Mouse (Mus musculus) hindbrain, embryonic 16.5 days (tissue): Measurements from ENCODE around the gene Trim25. TPM values are rescaled to one million over a fixed set of nuclear protein-coding genes. Genes with fewer than 3 reads are reported as not detected.

Source experiments
- ATAC-seq: fragments of 200-750 bp; cut with Nextera tagmentation; 2 replicates; pipeline ENCODE4 v1.8.0; 2017; ENCODE audit warnings: moderate TSS enrichment, moderate library complexity
- H3K27ac ChIP-seq: fragments of 300-500 bp; sonication (generic); 2 replicates; pipeline ENCODE4 v1.5.1; 2014; ENCODE audit warnings: low read depth, mild to moderate bottlenecking, control low read depth, low read length, moderate library complexity
- H3K27me3 ChIP-seq: fragments of 300-500 bp; sonication (generic); replicated peaks from 2 replicates; pipeline ENCODE4 v1.6.1; 2014; ENCODE audit warnings: low read length; ENCODE audit not compliant: control insufficient read depth, insufficient read depth
- H3K36me3 ChIP-seq: fragments of 300-500 bp; sonication (generic); 2 replicates; pipeline ENCODE4 v1.6.1; 2014; ENCODE audit warnings: mild to moderate bottlenecking, low read length, moderate library complexity, mixed read lengths; ENCODE audit not compliant: control insufficient read depth, insufficient read depth
- H3K4me1 ChIP-seq: fragments of 300-500 bp; sonication (generic); 2 replicates; pipeline ENCODE4 v1.6.1; 2014; ENCODE audit warnings: low read depth, low read length; ENCODE audit not compliant: control insufficient read depth, insufficient read depth
- H3K4me2 ChIP-seq: fragments of 300-500 bp; sonication (generic); 2 replicates; pipeline ENCODE4 v1.6.1; 2014; ENCODE audit warnings: mild to moderate bottlenecking, low read length, control low read depth, moderate library complexity
- H3K4me3 ChIP-seq: fragments of 300-500 bp; sonication (generic); 2 replicates; pipeline ENCODE4 v1.5.1; 2014; ENCODE audit warnings: mild to moderate bottlenecking, low read length, control low read depth, moderate library complexity
- H3K9ac ChIP-seq: fragments of 300-500 bp; sonication (generic); 2 replicates; pipeline ENCODE4 v1.6.1; 2014; ENCODE audit warnings: low read depth, mild to moderate bottlenecking, control low read depth, low read length, moderate library complexity
- H3K9me3 ChIP-seq: fragments of 300-500 bp; sonication (generic); 2 replicates; pipeline ENCODE4 v1.6.1; 2014; ENCODE audit warnings: mild to moderate bottlenecking, low read length, moderate library complexity; ENCODE audit not compliant: control insufficient read depth
- WGBS: fragments of 180-500 bp; shearing (Covaris S2); extraction: QIAGEN DNeasy Blood & Tissue Kit; methylation state at CpG from one replicate; pipeline ENCODE4 v1.1.7; 2014; 5-methylcytosine and 5-hydroxymethylcytosine counted together
- polyA plus RNA-seq: library from polyadenylated mRNA; unstranded; fragments of >200 nt; fragmentation: Nextera tagmentation; extraction: Ambion mirVana; gene quantifications from 2 replicates; pipeline ENCODE4 v1.2.1, GENCODE M21; 2015

Gene Trim25
- polyA plus RNA-seq, 1 experiment from 2014 or later = 5.4 TPM

DNA sequence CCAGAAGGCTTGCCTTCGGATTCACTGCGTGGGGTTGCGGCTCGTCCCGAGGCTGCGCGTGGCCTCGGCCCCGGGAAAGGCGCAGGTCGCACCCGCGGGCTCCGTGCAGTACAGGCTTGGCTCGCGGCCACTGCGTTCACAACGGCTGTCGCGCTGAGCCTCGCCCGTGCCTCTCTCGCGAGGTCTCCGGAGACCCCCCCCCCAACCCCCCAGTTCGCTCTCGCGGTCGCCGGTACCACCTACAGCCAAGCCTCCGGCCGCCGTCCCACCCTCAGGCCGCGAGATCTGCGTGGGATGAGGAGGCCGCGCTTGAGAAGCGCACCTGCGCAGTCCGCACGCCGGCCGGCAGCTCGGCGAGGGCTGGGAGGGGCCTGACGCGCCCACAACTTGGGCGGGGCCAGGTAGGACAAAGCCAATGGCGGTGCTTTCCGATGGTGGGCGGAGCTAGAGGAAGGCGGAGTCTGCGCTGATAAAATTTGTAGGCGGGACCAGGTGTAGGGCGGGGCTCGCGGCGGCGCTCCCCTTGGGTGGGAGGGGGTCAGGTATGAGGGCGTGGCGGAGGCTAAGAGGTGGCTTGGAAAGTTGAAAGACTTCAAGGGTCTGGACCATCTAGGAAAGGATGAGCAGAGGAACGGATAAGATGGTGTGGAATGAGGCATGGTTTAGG lies 61.4 kb downstream of the Trim25 start:
- H3K36me3 ChIP-seq = no peaks in the 10 kb centered on the region
- no peaks in the 10 kb centered on the region for H3K27me3 ChIP-seq
- H3K4me1 ChIP-seq = peaks cover 19% of the 10 kb centered on the region
- peak overlapping the region; percentile 96 for H3K4me3 ChIP-seq
- peak; percentile 96 for ATAC-seq
- peak overlapping the region; percentile 78 for H3K27ac ChIP-seq
- under 1% methylated on average over 63 of the region's 63 CpGs for WGBS
- H3K9ac ChIP-seq = peak overlapping the region; percentile 96
- peak overlapping the region; percentile 84 for H3K4me2 ChIP-seq
- no peaks in the 10 kb centered on the region for H3K9me3 ChIP-seq

DNA sequence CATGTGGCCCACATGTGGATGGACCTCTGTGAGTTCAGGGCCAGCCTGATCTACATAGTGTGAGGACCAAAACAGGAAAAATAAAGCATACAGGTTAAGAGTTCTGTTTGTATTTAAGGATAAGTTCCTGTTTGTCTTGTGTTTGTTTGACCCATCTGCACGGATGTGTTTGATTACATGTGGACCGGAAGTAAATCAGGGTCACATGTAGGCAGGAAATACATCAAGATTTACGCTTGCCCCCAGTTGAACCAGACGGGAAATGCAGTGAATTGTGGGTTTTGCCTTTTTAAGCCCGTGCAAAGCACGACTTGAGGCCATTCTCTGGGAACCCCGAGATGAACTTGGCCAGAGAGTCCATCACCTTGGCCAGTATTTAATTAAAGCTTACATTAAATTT lies 62.2 kb downstream of the Trim25 start:
- Histone ChIP-seq H3K4me3 (no peak overlapping the region), H3K4me1 (peaks cover 19% of the 10 kb centered on the region), H3K9me3 (no peaks in the 10 kb centered on the region), H3K36me3 (no peaks in the 10 kb centered on the region), H3K4me2 (no peak overlapping the region), H3K27me3 (no peaks in the 10 kb centered on the region), H3K27ac (no peak overlapping the region), H3K9ac (no peak overlapping the region)
- no peak for ATAC-seq
- WGBS = 89% methylated on average over 7 of the region's 7 CpGs

DNA sequence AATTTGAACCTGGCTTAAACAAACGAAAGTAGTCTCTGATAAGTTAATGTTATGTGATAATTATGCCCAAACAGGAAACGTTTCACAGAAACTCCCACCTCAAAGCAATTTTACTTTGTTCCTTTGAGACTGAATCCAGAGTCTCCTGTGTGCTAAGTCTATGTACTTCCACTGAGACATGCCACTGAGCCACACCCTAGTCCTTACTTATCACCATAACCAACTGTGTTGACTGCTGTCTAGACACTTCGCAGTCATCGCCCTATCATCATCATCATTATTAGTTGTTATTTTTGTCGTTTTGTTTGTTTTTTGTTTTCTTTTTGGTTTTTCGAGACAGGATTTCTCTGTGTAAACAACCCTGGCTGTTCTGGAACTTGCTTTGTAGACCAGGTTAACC lies 65.1 kb downstream of the Trim25 start:
- no peaks in the 10 kb centered on the region for H3K36me3 ChIP-seq
- H3K4me2 ChIP-seq = no peak overlapping the region
- H3K27me3 ChIP-seq = no peaks in the 10 kb centered on the region
- H3K4me1 ChIP-seq = peaks cover 5% of the 10 kb centered on the region
- 88% methylated on average over 6 of the region's 6 CpGs for WGBS
- H3K9me3 ChIP-seq = no peaks in the 10 kb centered on the region
- no peak overlapping the region for H3K27ac ChIP-seq
- no peak for ATAC-seq
- H3K9ac ChIP-seq = no peak overlapping the region
- no peak overlapping the region for H3K4me3 ChIP-seq

DNA sequence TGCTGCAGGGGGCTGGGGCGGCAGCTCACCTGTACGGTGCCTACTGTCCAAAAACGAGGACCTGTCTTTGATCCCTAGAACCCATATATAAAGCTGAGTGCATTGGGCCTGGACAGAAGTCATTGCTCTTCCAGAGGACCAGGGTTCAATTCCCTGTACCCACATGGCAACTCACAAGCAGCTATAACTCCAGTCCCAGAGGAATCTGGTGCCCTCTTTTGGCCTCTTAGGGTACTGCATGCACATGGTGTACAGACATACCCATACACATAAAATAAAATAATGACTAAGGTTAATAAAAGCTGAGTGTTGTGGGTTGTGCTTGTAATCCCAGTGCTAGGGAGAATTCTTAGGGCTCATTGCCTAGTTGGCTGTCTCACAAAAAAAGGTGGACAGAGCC lies 66.1 kb downstream of the Trim25 start:
- WGBS = 98% methylated on average over 3 of the region's 3 CpGs
- Histone ChIP-seq H3K27me3 (no peaks in the 10 kb centered on the region), H3K4me1 (no peaks in the 10 kb centered on the region), H3K9ac (no peak overlapping the region), H3K9me3 (no peaks in the 10 kb centered on the region), H3K4me2 (no peak overlapping the region), H3K27ac (no peak overlapping the region), H3K36me3 (no peaks in the 10 kb centered on the region), H3K4me3 (no peak overlapping the region)
- ATAC-seq = no peak

DNA sequence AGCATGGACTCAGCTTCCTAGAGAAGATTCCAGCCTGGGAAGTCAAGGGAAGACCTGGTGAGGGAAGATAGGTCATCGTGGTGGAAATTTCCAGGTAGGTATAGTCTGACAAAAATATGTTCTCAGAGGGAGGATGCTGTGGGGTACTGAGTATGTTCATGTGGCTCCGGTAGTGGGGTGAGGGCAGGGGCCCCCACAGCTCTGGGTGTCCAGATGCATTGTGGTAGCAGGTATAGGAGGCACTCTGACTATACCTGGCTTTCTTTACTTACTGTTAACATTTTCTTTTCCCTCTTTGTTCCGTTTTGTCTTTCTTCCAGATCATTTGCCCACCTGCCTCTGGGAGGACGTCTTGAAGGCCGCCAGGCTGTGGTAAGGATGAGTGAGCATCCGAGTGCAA lies 67.0 kb downstream of the Trim25 start:
- H3K36me3 ChIP-seq = no peaks in the 10 kb centered on the region
- no peak for ATAC-seq
- H3K4me1 ChIP-seq = no peaks in the 10 kb centered on the region
- no peak overlapping the region for H3K27ac ChIP-seq
- H3K27me3 ChIP-seq = no peaks in the 10 kb centered on the region
- 78% methylated on average over 6 of the region's 6 CpGs for WGBS
- no peak overlapping the region for H3K4me3 ChIP-seq
- H3K9me3 ChIP-seq = no peaks in the 10 kb centered on the region
- H3K9ac ChIP-seq = no peak overlapping the region
- no peak overlapping the region for H3K4me2 ChIP-seq

DNA sequence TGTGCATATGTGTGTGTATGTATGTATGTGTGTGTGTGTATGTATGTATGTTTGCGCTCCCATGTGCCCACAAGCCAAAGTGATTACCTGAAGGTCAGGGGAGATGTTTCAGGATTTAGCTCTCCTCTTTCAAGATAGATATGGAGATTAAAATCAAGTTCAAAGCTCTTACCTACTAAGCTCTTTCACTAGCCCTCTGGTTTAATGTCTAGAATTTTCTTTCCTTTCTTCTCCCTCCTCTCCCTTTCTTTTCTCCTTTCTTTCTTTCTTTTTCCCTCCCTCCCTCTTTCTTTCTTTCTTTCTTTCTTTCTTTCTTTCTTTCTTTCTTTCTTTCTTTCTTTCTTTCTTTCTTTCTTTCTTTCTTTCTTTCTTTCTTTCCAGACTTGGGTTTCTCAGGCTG lies 67.6 kb downstream of the Trim25 start, which contains the start of gene Dgke:
TSS of gene Dgke (minus strand) at position 101 of the 400 bp plus-strand sequence.
- Histone ChIP-seq H3K4me3 (no peak within 1 kb of the TSS), H3K4me1 (no peaks in the 10 kb centered on the region), H3K27me3 (no peaks in the 10 kb centered on the region), H3K9me3 (no peaks in the 10 kb centered on the region), H3K27ac (no peak within 1 kb of the TSS), H3K9ac (no peak within 1 kb of the TSS), H3K36me3 (no peaks in the 10 kb centered on the region), H3K4me2 (no peak within 1 kb of the TSS)
- WGBS = 96% methylated on average over 1 of the region's 1 CpGs
- ATAC-seq = no peak

DNA sequence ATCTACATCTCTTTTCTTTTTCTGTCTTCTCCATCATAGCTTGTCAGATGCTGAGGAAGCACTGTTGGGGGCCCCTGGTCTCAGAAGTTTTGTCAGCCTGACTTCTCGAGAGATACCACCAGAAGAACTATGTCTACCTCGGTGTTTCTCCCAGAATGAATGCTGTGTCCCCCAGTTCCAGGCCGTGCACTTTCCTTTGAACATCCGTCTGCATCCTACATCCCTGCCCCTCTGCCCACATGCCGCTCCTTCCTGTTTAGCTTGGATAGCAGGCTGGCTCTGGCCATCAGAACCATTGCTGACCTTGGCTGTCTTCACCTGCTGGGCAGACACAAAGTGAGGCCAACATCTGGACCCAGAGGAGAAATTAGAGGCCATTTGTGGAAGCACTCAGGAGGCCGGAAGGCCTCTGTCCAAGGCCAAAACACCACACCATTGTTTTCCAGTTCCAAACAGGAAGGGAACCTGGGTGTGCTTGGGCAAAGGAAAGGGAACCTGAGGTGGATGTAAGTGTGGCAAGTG lies 68.2 kb downstream of the Trim25 start:
- no peak overlapping the region for H3K4me3 ChIP-seq
- no peaks in the 10 kb centered on the region for H3K36me3 ChIP-seq
- H3K4me1 ChIP-seq = no peaks in the 10 kb centered on the region
- no peaks in the 10 kb centered on the region for H3K27me3 ChIP-seq
- no peak overlapping the region for H3K4me2 ChIP-seq
- no peak overlapping the region for H3K9ac ChIP-seq
- H3K27ac ChIP-seq = no peak overlapping the region
- no peaks in the 10 kb centered on the region for H3K9me3 ChIP-seq
- 64% methylated on average over 6 of the region's 6 CpGs for WGBS
- ATAC-seq = no peak

DNA sequence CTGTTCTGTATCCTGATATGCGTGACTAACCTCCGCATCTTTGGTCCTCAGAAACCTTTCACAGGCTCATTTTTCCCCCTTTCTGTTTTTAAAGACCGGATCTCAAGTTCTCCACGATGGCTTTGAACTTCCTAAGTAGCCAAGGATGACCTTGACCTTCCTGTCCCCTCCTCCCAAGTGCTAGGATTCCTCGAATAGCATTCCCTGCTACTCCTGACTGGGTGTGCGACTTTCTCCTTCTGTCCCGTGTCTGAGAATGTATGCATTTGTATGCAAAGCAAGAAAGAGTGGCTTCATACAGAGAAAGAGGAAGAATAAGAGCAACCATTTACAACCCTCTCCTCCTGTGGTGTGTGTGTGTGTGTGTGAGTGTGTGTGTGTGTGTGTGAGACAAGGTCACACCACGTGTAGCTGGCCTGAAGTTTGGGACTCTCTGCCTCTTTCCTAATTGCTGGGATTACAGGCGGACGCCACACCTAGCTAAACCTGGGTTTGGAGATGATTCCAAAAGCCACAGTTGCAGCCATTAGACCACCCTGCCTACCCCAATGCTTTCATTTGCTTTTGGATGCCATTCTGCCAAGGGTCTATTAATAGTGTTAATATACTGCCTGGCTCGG lies 68.8 kb downstream of the Trim25 start:
- Histone ChIP-seq H3K4me2 (no peak overlapping the region), H3K27ac (no peak overlapping the region), H3K4me3 (no peak overlapping the region), H3K27me3 (no peaks in the 10 kb centered on the region), H3K36me3 (no peaks in the 10 kb centered on the region), H3K9me3 (no peaks in the 10 kb centered on the region), H3K9ac (no peak overlapping the region), H3K4me1 (no peaks in the 10 kb centered on the region)
- ATAC-seq = no peak
- 66% methylated on average over 11 of the region's 11 CpGs for WGBS

DNA sequence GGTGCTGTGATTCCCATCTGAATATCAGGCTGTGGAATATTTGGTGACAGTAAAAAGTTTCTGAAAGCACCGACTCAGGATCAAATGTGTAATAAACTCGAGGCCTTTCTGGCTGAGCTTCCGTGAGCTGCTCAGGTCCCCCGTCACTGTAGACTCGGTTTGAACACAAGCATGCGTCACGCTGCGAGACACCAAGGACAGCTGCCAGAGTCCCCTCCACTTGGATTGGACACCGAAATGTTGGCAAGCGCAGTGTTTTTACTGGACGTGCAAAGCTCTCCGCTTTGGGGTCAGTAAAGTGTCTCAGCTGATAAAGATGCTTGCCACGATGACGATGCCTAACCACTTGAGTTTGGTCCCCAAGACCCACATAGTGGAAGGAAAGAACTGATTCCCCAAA lies 69.5 kb downstream of the Trim25 start:
- Histone ChIP-seq H3K36me3 (no peaks in the 10 kb centered on the region), H3K27ac (no peak overlapping the region), H3K4me2 (no peak overlapping the region), H3K9me3 (no peaks in the 10 kb centered on the region), H3K9ac (no peak overlapping the region), H3K4me1 (no peaks in the 10 kb centered on the region), H3K27me3 (no peaks in the 10 kb centered on the region), H3K4me3 (no peak overlapping the region)
- ATAC-seq = no peak
- WGBS = 94% methylated on average over 14 of the region's 14 CpGs
